Mouse (Mus musculus) embryonic facial prominence, embryonic 14.5 days (tissue): Measurements from ENCODE around the gene Ndufa7. TPM values are rescaled to one million over a fixed set of nuclear protein-coding genes. Genes with fewer than 3 reads are reported as not detected.
"Not testable (repeated sequence)": the region's sequence is repeated elsewhere in the genome, so short reads cannot be mapped to it uniquely, and the experiment has no call there.

Source experiments
- ATAC-seq: fragments of 200-750 bp; cut with Nextera tagmentation; 2 replicates; pipeline ENCODE4 v1.8.0; 2017; ENCODE audit warnings: low read depth, moderate number of reproducible peaks, moderate TSS enrichment
- DNase-seq: peaks from one replicate; pipeline ENCODE4 v3.0.0-alpha.2; 2015; ENCODE audit warnings: low spot score
- H3K27ac ChIP-seq: fragments of 300-500 bp; sonication (generic); replicated peaks from 2 replicates; pipeline ENCODE4 v1.5.1; 2014; ENCODE audit warnings: low read depth, mild to moderate bottlenecking, low read length, moderate library complexity
- H3K27me3 ChIP-seq: fragments of 300-500 bp; sonication (generic); replicated peaks from 2 replicates; pipeline ENCODE4 v1.6.1; 2014; ENCODE audit warnings: low read length; ENCODE audit not compliant: control insufficient read depth, insufficient read depth
- H3K36me3 ChIP-seq: fragments of 300-500 bp; sonication (generic); 2 replicates; pipeline ENCODE4 v1.6.1; 2014; ENCODE audit warnings: low read length, mixed read lengths; ENCODE audit not compliant: control insufficient read depth, insufficient read depth
- H3K4me1 ChIP-seq: fragments of 300-500 bp; sonication (generic); 2 replicates; pipeline ENCODE4 v1.6.1; 2014; ENCODE audit warnings: antibody characterized with exemption, low read length; ENCODE audit not compliant: control insufficient read depth, insufficient read depth
- H3K4me2 ChIP-seq: fragments of 300-500 bp; sonication (generic); 2 replicates; pipeline ENCODE4 v1.6.1; 2014; ENCODE audit warnings: low read depth, mild to moderate bottlenecking, low read length, moderate library complexity, mixed read lengths
- H3K4me3 ChIP-seq: fragments of 300-500 bp; sonication (generic); 2 replicates; pipeline ENCODE4 v1.5.1; 2014; ENCODE audit warnings: low read depth, mild to moderate bottlenecking, low read length
- H3K9ac ChIP-seq: fragments of 300-500 bp; sonication (generic); 2 replicates; pipeline ENCODE4 v1.6.1; 2014; ENCODE audit warnings: low read depth, mild to moderate bottlenecking, low read length, moderate library complexity, mixed read lengths
- H3K9me3 ChIP-seq: fragments of 300-500 bp; sonication (generic); 2 replicates; pipeline ENCODE4 v1.6.1; 2016; ENCODE audit warnings: low read length; ENCODE audit not compliant: control insufficient read depth
- whole genome bisulfite sequencing: fragments of 180-500 bp; shearing (Covaris S2); extraction: QIAGEN DNeasy Blood & Tissue Kit; methylation state at CpG from one replicate; pipeline ENCODE4 v1.1.7; 2014; 5-methylcytosine and 5-hydroxymethylcytosine counted together
- microRNA-seq: library from miRNA; unstranded; fragments of <30 nt; microRNA quantifications from one replicate; pipeline ENCODE4, GENCODE M21; 2016; ENCODE audit warnings: borderline number of aligned reads
- polyA plus RNA-seq: library from polyadenylated mRNA; unstranded; fragments of >200 nt; fragmentation: Nextera tagmentation; extraction: Ambion mirVana; gene quantifications from 2 replicates; pipeline ENCODE4 v1.2.1, GENCODE M21; 2014

Gene Ndufa7
- polyA plus RNA-seq, 1 experiment from 2014 or later: 488 TPM

DNA sequence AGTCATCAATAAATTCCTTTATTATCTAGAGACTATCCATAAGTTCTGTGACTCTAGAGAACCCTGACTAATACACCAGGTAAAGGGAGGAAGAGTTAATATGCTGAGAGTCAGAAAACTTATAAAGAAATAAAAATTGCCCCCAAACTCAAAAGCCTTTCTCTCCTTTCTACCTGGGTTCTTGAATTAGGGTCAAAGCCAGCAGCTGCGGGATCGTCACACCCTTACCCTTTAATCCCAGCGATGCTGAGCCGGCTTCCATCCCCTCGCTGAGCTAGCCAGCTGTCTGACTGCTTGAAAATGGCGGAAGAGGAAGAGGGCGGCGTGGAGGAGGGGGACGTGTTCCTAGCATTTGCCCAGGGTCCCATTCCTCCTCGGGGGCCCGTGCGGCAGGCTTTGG, 49.2 kb downstream of the Ndufa7 start, which contains the start of gene Gm7029:
Gene Gm7029 (plus strand): TSS at position 301 of the 400 bp plus-strand sequence.
- not testable (repeated sequence) for H3K4me3 ChIP-seq, H3K9me3 ChIP-seq, ATAC-seq, H3K9ac ChIP-seq, H3K27ac ChIP-seq, DNase-seq, H3K4me1 ChIP-seq, H3K27me3 ChIP-seq, H3K4me2 ChIP-seq
- peaks cover 11% of the 10 kb centered on the region for H3K36me3 ChIP-seq
- no CpG with 5 or more reads among the region's 12 CpGs for WGBS

DNA sequence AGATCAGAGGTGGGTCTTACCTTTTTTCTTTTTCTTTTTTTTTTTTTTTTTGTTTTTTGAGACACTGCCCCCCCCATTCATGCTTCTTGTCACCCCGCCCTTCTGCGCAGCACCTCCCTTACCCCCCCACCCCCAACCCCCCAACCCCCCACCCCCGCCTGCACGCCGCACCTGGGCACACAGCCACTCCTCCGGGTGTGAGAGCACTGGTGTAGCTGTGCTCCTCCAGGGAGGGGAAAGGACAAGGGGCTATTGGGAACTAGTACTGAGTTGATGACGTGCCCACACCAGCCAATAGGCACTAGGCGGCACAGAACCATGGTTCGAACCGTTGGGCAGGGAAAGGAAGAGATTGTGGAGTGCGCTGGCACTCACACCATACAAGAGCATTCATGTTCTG, 50.0 kb downstream of the Ndufa7 start:
- DNase-seq: no peak
- 91% methylated on average over 7 of the region's 11 CpGs for WGBS
- H3K36me3 ChIP-seq: peaks cover 16% of the 10 kb centered on the region
- no peak for ATAC-seq
- no peaks in the 10 kb centered on the region for H3K9me3 ChIP-seq
- no peak overlapping the region for H3K9ac ChIP-seq
- no peak overlapping the region for H3K4me3 ChIP-seq
- no peaks in the 10 kb centered on the region for H3K27me3 ChIP-seq
- H3K4me2 ChIP-seq: no peak overlapping the region
- no peaks in the 10 kb centered on the region for H3K4me1 ChIP-seq
- no peak overlapping the region for H3K27ac ChIP-seq

DNA sequence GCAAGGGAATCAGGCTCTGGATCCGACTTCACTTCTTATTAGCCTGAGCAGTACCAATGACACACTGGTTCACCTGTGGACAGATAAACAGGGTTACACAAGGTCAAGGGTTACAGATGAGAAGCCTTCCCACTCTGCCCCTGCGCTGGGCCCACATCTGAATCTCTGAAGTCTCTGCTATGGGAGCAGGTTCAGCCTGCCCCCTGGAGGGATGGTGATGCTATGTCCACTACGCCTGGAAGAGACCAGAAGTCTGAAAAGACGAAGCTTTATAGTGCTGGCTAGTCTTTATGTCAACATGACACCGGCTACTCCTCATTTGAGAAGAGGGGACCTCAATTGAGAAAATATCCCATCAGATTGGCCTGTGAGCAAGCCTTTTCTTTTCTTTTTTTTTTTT, 51.4 kb downstream of the Ndufa7 start:
- not testable (repeated sequence) for H3K27ac ChIP-seq, H3K4me2 ChIP-seq, H3K4me3 ChIP-seq, DNase-seq, ATAC-seq, H3K27me3 ChIP-seq, H3K9ac ChIP-seq, H3K4me1 ChIP-seq, H3K9me3 ChIP-seq
- peaks cover 16% of the 10 kb centered on the region for H3K36me3 ChIP-seq
- WGBS: 88% methylated on average over 5 of the region's 5 CpGs

DNA sequence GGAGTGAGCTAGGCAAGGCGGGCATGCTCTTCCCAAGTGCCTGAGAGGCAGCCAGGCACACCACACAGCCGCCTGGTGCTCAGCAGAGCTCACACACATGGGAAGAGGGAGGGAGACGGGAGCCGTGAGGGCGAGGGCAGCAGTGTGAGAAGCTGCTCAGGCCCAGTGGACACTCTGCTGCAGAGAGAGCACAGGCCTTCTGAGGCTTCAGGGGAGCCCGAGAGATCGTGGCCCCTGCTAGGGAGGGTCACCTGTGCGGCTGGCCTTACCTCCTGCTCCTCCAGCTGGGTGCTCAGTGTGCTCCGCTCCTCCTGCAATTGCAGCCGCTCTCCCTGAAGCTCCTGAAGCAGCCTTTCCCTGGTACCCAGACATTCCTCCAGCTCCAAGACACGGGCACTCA, 59.9 kb downstream of the Ndufa7 start:
- H3K9me3 ChIP-seq, H3K4me3 ChIP-seq, DNase-seq, H3K27me3 ChIP-seq, H3K9ac ChIP-seq, ATAC-seq, H3K27ac ChIP-seq, H3K4me2 ChIP-seq, H3K4me1 ChIP-seq: not testable (repeated sequence)
- H3K36me3 ChIP-seq: peaks cover 22% of the 10 kb centered on the region; the same call in 1 of the 2 replicates
- WGBS: 100% methylated on average over 5 of the region's 11 CpGs

DNA sequence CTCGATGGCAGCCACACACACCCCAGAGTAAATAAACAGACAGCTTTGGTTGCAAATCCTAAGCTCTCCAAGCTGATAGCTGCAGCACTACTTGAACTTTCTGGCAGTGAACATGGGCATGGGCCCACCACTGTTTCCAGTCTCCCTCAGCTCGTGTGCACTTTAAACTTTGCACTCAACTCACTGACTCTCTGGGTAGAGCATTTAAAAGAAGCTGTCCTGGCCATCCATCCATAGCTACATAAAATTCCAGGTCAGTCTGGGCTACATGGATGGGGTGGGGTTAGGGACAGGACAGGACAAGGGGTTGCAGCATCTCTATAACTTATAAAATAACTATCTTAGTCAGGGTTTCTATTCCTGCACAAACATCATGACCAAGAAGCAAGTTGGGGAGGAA, 63.4 kb downstream of the Ndufa7 start:
- H3K4me3 ChIP-seq, DNase-seq, H3K9ac ChIP-seq, H3K36me3 ChIP-seq, H3K9me3 ChIP-seq, H3K4me2 ChIP-seq, H3K27me3 ChIP-seq, H3K27ac ChIP-seq, H3K4me1 ChIP-seq, ATAC-seq: not testable (repeated sequence)
- 73% methylated on average over 2 of the region's 2 CpGs for WGBS

Small RNA genes within 50 kb of the gene (microRNA-seq; reads per million reads assigned to microRNA genes)
- not detected for gene Gm27740

Other genes with a start within 250 kb of the Ndufa7 start
- gene Zfp414, start 195.5 kb upstream of the Ndufa7 start, polyA plus RNA-seq: 51.9 and 66.6 TPM in 2 replicates
- 1.1 TPM in 2 replicates for gene Pram1, start 186.5 kb upstream of the Ndufa7 start, polyA plus RNA-seq
- gene Hnrnpm, start 137.7 kb upstream of the Ndufa7 start, polyA plus RNA-seq: 266 and 275 TPM in 2 replicates
- 62.2 and 63.9 TPM in 2 replicates for gene March2, start 105.9 kb upstream of the Ndufa7 start, polyA plus RNA-seq
- gene Rab11b, start 64.0 kb upstream of the Ndufa7 start, polyA plus RNA-seq: 156 and 181 TPM in 2 replicates
- 35.7 and 52.1 TPM in 2 replicates for gene Angptl4, start 42.7 kb upstream of the Ndufa7 start, polyA plus RNA-seq
- gene Kank3, start 14.1 kb upstream of the Ndufa7 start, polyA plus RNA-seq: 38.7 and 39.4 TPM in 2 replicates
- gene Rps28, start within 50 bp of the Ndufa7 start, polyA plus RNA-seq: 1,198 and 1,307 TPM in 2 replicates
- gene Cd320, start 18.5 kb downstream of the Ndufa7 start, polyA plus RNA-seq: 60.5 and 62.3 TPM in 2 replicates
- gene Gm7029, start 49.3 kb downstream of the Ndufa7 start, polyA plus RNA-seq: not detected in 2 replicates
- 5.9 and 7.0 TPM in 2 replicates for gene Kifc1, start 66.1 kb downstream of the Ndufa7 start, polyA plus RNA-seq
- not detected in 2 replicates for gene Platr17, start 80.6 kb downstream of the Ndufa7 start, polyA plus RNA-seq
- gene Daxx, start 84.8 kb downstream of the Ndufa7 start, polyA plus RNA-seq: 34.8 and 38.2 TPM in 2 replicates
- gene Tapbp, start 91.3 kb downstream of the Ndufa7 start, polyA plus RNA-seq: 31.9 and 32.0 TPM in 2 replicates
- gene Zbtb22, start 91.3 kb downstream of the Ndufa7 start, polyA plus RNA-seq: 8.9 and 11.6 TPM in 2 replicates
- gene Rgl2, start 105.0 kb downstream of the Ndufa7 start, polyA plus RNA-seq: 34.5 and 43.4 TPM in 2 replicates
- gene Pfdn6, start 115.8 kb downstream of the Ndufa7 start, polyA plus RNA-seq: 122 and 124 TPM in 2 replicates
- gene Wdr46, start 116.1 kb downstream of the Ndufa7 start, polyA plus RNA-seq: 15.4 and 20.2 TPM in 2 replicates
- 4.4 and 5.7 TPM in 2 replicates for gene B3galt4, start 126.9 kb downstream of the Ndufa7 start, polyA plus RNA-seq
- 38.6 and 41.6 TPM in 2 replicates for gene Vps52, start 131.2 kb downstream of the Ndufa7 start, polyA plus RNA-seq
- 2,078 and 2,095 TPM in 2 replicates for gene Rps18, start 131.4 kb downstream of the Ndufa7 start, polyA plus RNA-seq
- gene H2-K1, start 175.8 kb downstream of the Ndufa7 start, polyA plus RNA-seq: 20.8 and 30.8 TPM in 2 replicates
- gene Ring1, start 200.1 kb downstream of the Ndufa7 start, polyA plus RNA-seq: 6.0 and 7.2 TPM in 2 replicates
- 41.3 and 46.1 TPM in 2 replicates for gene H2-Ke6, start 203.5 kb downstream of the Ndufa7 start, polyA plus RNA-seq
- gene Slc39a7, start 207.1 kb downstream of the Ndufa7 start, polyA plus RNA-seq: 118 and 125 TPM in 2 replicates
- 26.0 and 29.2 TPM in 2 replicates for gene Rxrb, start 207.2 kb downstream of the Ndufa7 start, polyA plus RNA-seq
- 53.9 and 64.3 TPM in 2 replicates for gene Col11a2, start 214.9 kb downstream of the Ndufa7 start, polyA plus RNA-seq